Mouse (Mus musculus): Measurements from ENCODE around the gene Fancf. TPM values are rescaled to one million over a fixed set of nuclear protein-coding genes. Genes with fewer than 3 reads are reported as not detected.

Gene Fancf
- polyA plus RNA-seq (2011; ENCODE audit: insufficient read depth, insufficient read length, low replicate concordance, missing spikeins): 1.9 and 3.9 TPM in 2 replicates

GRCm38 (mm10) chr7:51862097-51862492, at the start of gene Fancf:
Fancf (minus strand) TSS chr7:51862267.
- Histone ChIP-seq H3K4me3 (replicated peaks; ENCODE audit: control insufficient read depth, low read depth, low read length) (peak within 1 kb of the TSS; percentile 95), H3K27ac (ENCODE audit: control insufficient read depth, insufficient read depth, low read depth, low read length, poor library complexity) (peak within 1 kb of the TSS; percentile 98), H3K4me1 (ENCODE audit: control insufficient read depth, insufficient read depth, low read length) (peaks cover 4% of the 10 kb centered on the region)
- under 1% methylated on average over 43 of the region's 43 CpGs for WGBS
- TF ChIP-seq CTCF (IDR thresholded peaks at IDR 0.05; ENCODE audit: control insufficient read depth, insufficient read depth, low read length): no peak
- TF ChIP-seq POLR2A (IDR thresholded peaks at IDR 0.05; ENCODE audit: borderline replicate concordance, control insufficient read depth, low read depth, low read length): peak; percentile 74; the same call in 1 of the 2 replicates

DNA sequence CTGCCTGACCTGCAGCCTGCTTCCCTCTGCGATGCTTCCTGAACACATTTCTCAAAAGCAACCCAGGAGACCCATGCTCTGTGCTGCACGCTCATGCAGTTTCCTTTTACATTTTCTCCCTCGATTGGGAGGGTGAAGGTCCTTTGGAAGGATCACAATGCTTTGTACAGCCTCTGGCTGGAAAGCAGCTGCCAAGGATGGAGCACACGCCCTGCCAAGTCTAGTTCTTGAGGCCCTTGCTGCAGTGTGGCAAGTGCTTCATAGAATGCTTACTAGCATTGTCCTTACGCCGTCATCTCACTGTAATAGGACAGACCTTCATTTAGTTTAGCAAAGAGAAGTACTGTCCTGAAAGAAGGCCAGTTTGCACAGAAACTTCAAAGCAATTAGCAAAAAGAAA, 37.0 kb upstream of the Fancf start:
- Histone ChIP-seq H3K4me1 (ENCODE audit: control insufficient read depth, insufficient read depth, low read length) (no peaks in the 10 kb centered on the region), H3K27ac (ENCODE audit: control insufficient read depth, insufficient read depth, low read depth, low read length, poor library complexity) (no peak overlapping the region), H3K4me3 (replicated peaks; ENCODE audit: control insufficient read depth, low read depth, low read length) (no peak overlapping the region)
- TF ChIP-seq CTCF (IDR thresholded peaks at IDR 0.05; ENCODE audit: control insufficient read depth, insufficient read depth, low read length) (no peak), POLR2A (IDR thresholded peaks at IDR 0.05; ENCODE audit: borderline replicate concordance, control insufficient read depth, low read depth, low read length) (no peak)
- WGBS: 72% methylated on average over 6 of the region's 6 CpGs

- 75% methylated on average over 2 of the region's 2 CpGs for WGBS
- H3K27ac ChIP-seq (ENCODE audit: control insufficient read depth, insufficient read depth, low read depth, low read length, poor library complexity): no peak overlapping the region
- no peak overlapping the region for H3K4me3 ChIP-seq (replicated peaks; ENCODE audit: control insufficient read depth, low read depth, low read length)
- TF ChIP-seq POLR2A (IDR thresholded peaks at IDR 0.05; ENCODE audit: borderline replicate concordance, control insufficient read depth, low read depth, low read length): no peak
- no peak for TF ChIP-seq CTCF (IDR thresholded peaks at IDR 0.05; ENCODE audit: control insufficient read depth, insufficient read depth, low read length)
- H3K4me1 ChIP-seq (ENCODE audit: control insufficient read depth, insufficient read depth, low read length): no peaks in the 10 kb centered on the region
Measured at GRCm38 (mm10) chr7:51894939-51895338, 32.9 kb upstream of the Fancf start.

DNA sequence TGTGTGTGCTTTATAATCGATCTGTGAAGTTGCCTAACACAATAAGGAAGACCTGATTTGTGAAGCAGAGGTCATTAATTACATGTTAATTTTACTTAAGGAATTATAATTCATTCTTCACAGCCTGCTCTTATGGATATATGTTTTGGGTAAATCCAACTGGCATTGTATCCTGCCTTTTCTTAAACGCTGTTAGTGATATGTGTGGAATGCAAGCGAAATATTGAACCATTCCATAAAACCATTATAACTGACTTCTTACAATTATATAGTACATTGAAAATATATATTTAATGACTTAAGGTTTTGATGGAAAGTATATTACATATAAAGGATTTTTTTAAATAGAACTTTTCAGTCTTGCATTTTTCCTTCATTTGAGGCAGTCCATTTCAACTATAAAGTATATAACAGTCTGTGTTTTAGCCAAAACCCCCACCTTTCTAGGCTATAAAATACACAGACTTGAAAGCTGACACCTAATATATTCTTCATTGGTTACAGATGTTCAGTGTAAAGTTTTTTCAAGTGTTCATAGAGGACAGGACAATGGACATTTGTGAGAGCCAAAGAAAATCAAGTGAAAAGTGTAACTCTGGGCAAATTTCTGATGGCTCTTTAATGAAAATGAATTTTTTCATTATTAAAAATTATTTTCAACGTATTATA, 32.2 kb upstream of the Fancf start:
- Histone ChIP-seq H3K27ac (ENCODE audit: control insufficient read depth, insufficient read depth, low read depth, low read length, poor library complexity) (no peak overlapping the region), H3K4me3 (replicated peaks; ENCODE audit: control insufficient read depth, low read depth, low read length) (no peak overlapping the region), H3K4me1 (ENCODE audit: control insufficient read depth, insufficient read depth, low read length) (no peaks in the 10 kb centered on the region)
- TF ChIP-seq CTCF (IDR thresholded peaks at IDR 0.05; ENCODE audit: control insufficient read depth, insufficient read depth, low read length) (no peak), POLR2A (IDR thresholded peaks at IDR 0.05; ENCODE audit: borderline replicate concordance, control insufficient read depth, low read depth, low read length) (no peak)
- WGBS: 76% methylated on average over 4 of the region's 4 CpGs

DNA sequence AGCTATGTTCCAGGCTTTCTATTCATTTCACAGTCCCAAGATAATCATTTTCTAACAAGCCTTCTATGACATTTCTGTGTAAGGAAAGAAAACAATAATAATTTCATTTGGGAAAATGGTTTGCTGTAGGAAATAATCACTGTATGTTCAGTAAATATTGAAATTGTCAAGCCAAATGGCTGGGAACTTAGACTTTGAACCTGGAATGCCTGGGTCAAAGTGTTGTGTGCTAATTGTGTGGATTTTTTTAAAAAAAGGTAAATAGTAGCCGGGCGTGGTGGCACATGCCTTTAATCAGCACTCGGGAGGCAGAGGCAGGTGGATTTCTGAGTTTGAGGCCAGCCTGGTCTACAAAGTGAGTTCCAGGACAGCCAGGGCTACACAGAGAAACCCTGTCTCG, 30.9 kb upstream of the Fancf start:
- 82% methylated on average over 4 of the region's 4 CpGs for WGBS
- no peak for TF ChIP-seq CTCF (IDR thresholded peaks at IDR 0.05; ENCODE audit: control insufficient read depth, insufficient read depth, low read length)
- no peak for TF ChIP-seq POLR2A (IDR thresholded peaks at IDR 0.05; ENCODE audit: borderline replicate concordance, control insufficient read depth, low read depth, low read length)
- Histone ChIP-seq H3K4me3 (replicated peaks; ENCODE audit: control insufficient read depth, low read depth, low read length) (no peak overlapping the region), H3K27ac (ENCODE audit: control insufficient read depth, insufficient read depth, low read depth, low read length, poor library complexity) (no peak overlapping the region), H3K4me1 (ENCODE audit: control insufficient read depth, insufficient read depth, low read length) (no peaks in the 10 kb centered on the region)

DNA sequence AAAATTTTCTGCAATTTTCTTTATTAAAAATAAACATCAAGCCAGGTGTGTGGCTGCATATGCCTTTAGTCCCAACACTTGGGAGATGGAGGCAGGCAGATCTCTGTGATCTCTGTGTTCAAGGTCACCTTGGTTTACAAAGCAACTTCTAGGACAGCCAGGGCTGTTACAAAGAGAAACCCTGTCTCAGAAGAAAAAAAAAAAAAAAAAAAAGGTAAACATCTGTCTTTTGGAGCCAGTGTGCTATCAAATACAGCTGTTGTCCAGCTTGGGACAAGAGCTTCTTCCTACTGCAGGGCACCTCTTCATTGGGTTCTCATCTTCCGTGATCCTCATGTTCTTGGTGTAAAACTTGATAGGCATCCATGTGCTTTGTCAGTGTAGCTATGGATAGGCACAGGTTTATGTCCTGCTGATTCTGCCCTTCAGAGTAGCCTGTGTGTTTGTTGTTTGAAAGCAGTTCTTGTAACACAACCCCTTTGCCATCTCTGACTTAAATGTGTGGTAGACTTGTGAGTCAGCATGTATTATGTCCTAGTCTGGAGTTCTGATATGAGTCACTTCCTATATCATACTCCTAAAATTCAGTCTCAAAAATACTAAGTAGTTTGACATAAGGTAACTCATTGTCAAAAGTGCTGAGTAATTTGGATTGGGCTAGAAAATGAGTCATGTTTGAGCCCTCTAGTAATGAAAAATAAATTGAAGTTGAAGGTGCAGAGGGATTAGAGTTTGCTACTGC, 30.3 kb upstream of the Fancf start:
- Histone ChIP-seq H3K4me1 (ENCODE audit: control insufficient read depth, insufficient read depth, low read length) (no peaks in the 10 kb centered on the region), H3K27ac (ENCODE audit: control insufficient read depth, insufficient read depth, low read depth, low read length, poor library complexity) (no peak overlapping the region), H3K4me3 (replicated peaks; ENCODE audit: control insufficient read depth, low read depth, low read length) (no peak overlapping the region)
- WGBS: 93% methylated on average over 1 of the region's 1 CpGs
- TF ChIP-seq CTCF (IDR thresholded peaks at IDR 0.05; ENCODE audit: control insufficient read depth, insufficient read depth, low read length): no peak
- no peak for TF ChIP-seq POLR2A (IDR thresholded peaks at IDR 0.05; ENCODE audit: borderline replicate concordance, control insufficient read depth, low read depth, low read length)

- 84% methylated on average over 7 of the region's 7 CpGs for WGBS
- no peak for TF ChIP-seq POLR2A (IDR thresholded peaks at IDR 0.05; ENCODE audit: borderline replicate concordance, control insufficient read depth, low read depth, low read length)
- no peak for TF ChIP-seq CTCF (IDR thresholded peaks at IDR 0.05; ENCODE audit: control insufficient read depth, insufficient read depth, low read length)
- H3K27ac ChIP-seq (ENCODE audit: control insufficient read depth, insufficient read depth, low read depth, low read length, poor library complexity): no peak overlapping the region
- no peaks in the 10 kb centered on the region for H3K4me1 ChIP-seq (ENCODE audit: control insufficient read depth, insufficient read depth, low read length)
- no peak overlapping the region for H3K4me3 ChIP-seq (replicated peaks; ENCODE audit: control insufficient read depth, low read depth, low read length)
Measured at GRCm38 (mm10) chr7:51889601-51890000, 27.5 kb upstream of the Fancf start.

DNA sequence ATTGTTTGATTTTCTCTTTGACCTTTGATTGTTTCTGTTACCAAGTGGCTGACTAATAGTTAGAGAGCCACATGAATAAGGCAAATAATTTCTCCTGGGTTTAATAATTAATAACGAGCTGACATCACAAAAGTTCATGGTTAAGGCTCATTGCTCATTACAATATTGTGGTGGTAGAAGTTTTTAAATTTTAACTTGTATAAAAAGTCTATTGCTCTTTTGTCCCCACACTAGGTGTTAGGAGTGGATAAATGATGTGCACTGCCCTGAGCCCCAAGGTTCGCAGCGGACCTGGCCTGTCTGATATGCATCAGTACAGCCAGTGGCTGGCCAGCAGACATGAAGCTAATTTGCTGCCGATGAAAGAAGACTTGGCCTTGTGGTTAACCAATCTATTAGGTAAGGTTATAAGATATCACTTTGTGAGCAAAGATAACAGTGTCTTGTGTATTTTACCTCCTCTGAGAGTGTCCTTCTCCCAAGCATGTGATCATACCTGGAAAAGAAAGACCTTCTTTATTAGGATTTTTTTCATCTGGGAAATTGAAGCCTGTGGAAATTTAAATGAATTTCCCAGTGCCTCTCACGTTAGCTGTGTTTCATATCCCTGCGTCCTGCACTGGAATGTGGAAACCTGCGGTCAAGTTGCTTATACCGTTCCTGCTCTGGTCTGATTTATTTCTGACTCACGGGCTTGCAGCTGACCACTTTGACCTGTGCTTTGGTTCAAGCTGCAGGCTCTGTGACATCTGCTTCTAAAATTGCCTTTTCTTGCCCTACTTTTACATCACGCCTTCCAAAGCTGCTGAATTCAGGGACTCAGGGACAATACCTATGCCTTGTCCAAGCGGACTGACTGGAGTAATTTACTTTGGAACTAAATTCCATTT, 25.9 kb upstream of the Fancf start:
- Histone ChIP-seq H3K4me1 (ENCODE audit: control insufficient read depth, insufficient read depth, low read length) (no peaks in the 10 kb centered on the region), H3K27ac (ENCODE audit: control insufficient read depth, insufficient read depth, low read depth, low read length, poor library complexity) (no peak overlapping the region), H3K4me3 (replicated peaks; ENCODE audit: control insufficient read depth, low read depth, low read length) (no peak overlapping the region)
- 76% methylated on average over 11 of the region's 11 CpGs for WGBS
- TF ChIP-seq POLR2A (IDR thresholded peaks at IDR 0.05; ENCODE audit: borderline replicate concordance, control insufficient read depth, low read depth, low read length) (no peak), CTCF (IDR thresholded peaks at IDR 0.05; ENCODE audit: control insufficient read depth, insufficient read depth, low read length) (no peak)
